Mouse (Mus musculus): Measurements from ENCODE around the gene N4bp3.
"Not testable (repeated sequence)": the region's sequence is repeated elsewhere in the genome, so short reads cannot be mapped to it uniquely, and the experiment has no call there.

Gene N4bp3

GRCm38 (mm10) chr11:51652889-51653418 is 2.3 kb upstream of the N4bp3 start:
- DNase-seq: no peak

- DNase-seq: peak; percentile 22
Measured at GRCm38 (mm10) chr11:51650261-51650660, 381 bp downstream of the N4bp3 start.

GRCm38 (mm10) chr11:51649889-51650199 is 798 bp downstream of the N4bp3 start:
- DNase-seq: no peak

- peak; percentile 20 for DNase-seq
Measured at GRCm38 (mm10) chr11:51649111-51649888, 1.3 kb downstream of the N4bp3 start.

- DNase-seq: peak; percentile 26
Measured at GRCm38 (mm10) chr11:51648566-51648965, 2.1 kb downstream of the N4bp3 start.

GRCm38 (mm10) chr11:51646751-51647667 is 3.6 kb downstream of the N4bp3 start:
- DNase-seq: peak; percentile 10

GRCm38 (mm10) chr11:51646245-51646644 is 4.4 kb downstream of the N4bp3 start:
- no peak for DNase-seq

- peak; percentile 23 for DNase-seq
Measured at GRCm38 (mm10) chr11:51645293-51645692, 5.3 kb downstream of the N4bp3 start.

GRCm38 (mm10) chr11:51644217-51644616 is 6.4 kb downstream of the N4bp3 start:
- peak; percentile 8 for DNase-seq

GRCm38 (mm10) chr11:51643761-51644160 is 6.9 kb downstream of the N4bp3 start:
- peak; percentile 60 for DNase-seq

GRCm38 (mm10) chr11:51643202-51643601 is 7.4 kb downstream of the N4bp3 start:
- DNase-seq: peak; percentile 41

- DNase-seq: peak; percentile 17
Measured at GRCm38 (mm10) chr11:51640748-51641147, 9.9 kb downstream of the N4bp3 start.

GRCm38 (mm10) chr11:51638497-51638896 is 12.1 kb downstream of the N4bp3 start:
- DNase-seq: peak; percentile 8

GRCm38 (mm10) chr11:51637971-51638414 is 12.6 kb downstream of the N4bp3 start:
- no peak for DNase-seq

GRCm38 (mm10) chr11:51636323-51636684 is 14.3 kb downstream of the N4bp3 start:
- DNase-seq: peak; percentile 76

- DNase-seq: peak; percentile 90
Measured at GRCm38 (mm10) chr11:51635525-51636322, 14.9 kb downstream of the N4bp3 start, which contains the start of gene Rmnd5b. Gene Rmnd5b (minus strand): TSS chr11:51635896.

- no peak for DNase-seq
Measured at GRCm38 (mm10) chr11:51635127-51635524, 15.5 kb downstream of the N4bp3 start.

- no peak for DNase-seq
Measured at GRCm38 (mm10) chr11:51633721-51634120, 16.9 kb downstream of the N4bp3 start.

GRCm38 (mm10) chr11:51633200-51633599 is 17.4 kb downstream of the N4bp3 start:
- DNase-seq: not testable (repeated sequence)

GRCm38 (mm10) chr11:51632130-51632753 is 18.4 kb downstream of the N4bp3 start:
- DNase-seq: no peak

GRCm38 (mm10) chr11:51629651-51630314 is 20.9 kb downstream of the N4bp3 start:
- no peak for DNase-seq

- DNase-seq: no peak
Measured at GRCm38 (mm10) chr11:51627907-51628306, 22.7 kb downstream of the N4bp3 start.

Data from cerebellum, adult 9-10 months (tissue).